Mouse (Mus musculus) heart, postnatal 0 days (tissue): Measurements from ENCODE around the gene Apobec2.

Experiments
- CTCF ChIP-seq: IDR thresholded peaks from 2 replicates; pipeline ENCODE4 v1.5.1; 2016; ENCODE audit warnings: antibody characterized with exemption, control low read depth, low read depth
- EP300 ChIP-seq: IDR thresholded peaks from 2 replicates; pipeline ENCODE4 v1.6.1; 2016; ENCODE audit warnings: antibody characterized with exemption, low read depth

- TF ChIP-seq CTCF (no peak), EP300 (no peak)
Measured at GRCm38 (mm10) chr17:48431054-48431453, 1.7 kb downstream of the Apobec2 start.
